Mouse (Mus musculus) CH12.LX (cell line): ENCODE data around the gene Ggact.

ENCODE experiments used
- CTCF ChIP-seq, 2 experiments: IDR thresholded peaks in 1 of 2; conservative IDR thresholded peaks in 1 of 2; 2 replicates each; pipeline ENCODE4 v1.5.1; 2011 to 2012; ENCODE audit warnings: low read depth in 2 of 2, low read length in 2 of 2, improper control_type of control experiment in 1 of 2, inconsistent platforms in 1 of 2, mild to moderate bottlenecking in 1 of 2, moderate library complexity in 1 of 2
- EP300 ChIP-seq: IDR thresholded peaks from 2 replicates; pipeline ENCODE4 v1.6.1; 2011; ENCODE audit warnings: low read length, improper control_type of control experiment
- PAX5 ChIP-seq: IDR thresholded peaks from 2 replicates; pipeline ENCODE4 v1.6.1; 2012; ENCODE audit warnings: low read length, inconsistent platforms, mixed read lengths
- POLR2A ChIP-seq: IDR thresholded peaks from 2 replicates; pipeline ENCODE4 v1.6.1; 2011; ENCODE audit warnings: low read depth, mild to moderate bottlenecking, improper control_type of control experiment, low read length
- POLR2AphosphoS2 ChIP-seq: IDR thresholded peaks from 2 replicates; pipeline ENCODE4 v1.6.1; 2011; ENCODE audit warnings: low read depth, low read length, improper control_type of control experiment
- ZC3H11A ChIP-seq: IDR thresholded peaks from 2 replicates; pipeline ENCODE4 v1.6.1; 2012; ENCODE audit warnings: low read depth, mild to moderate bottlenecking, inconsistent platforms, low read length, improper control_type of control experiment

DNA sequence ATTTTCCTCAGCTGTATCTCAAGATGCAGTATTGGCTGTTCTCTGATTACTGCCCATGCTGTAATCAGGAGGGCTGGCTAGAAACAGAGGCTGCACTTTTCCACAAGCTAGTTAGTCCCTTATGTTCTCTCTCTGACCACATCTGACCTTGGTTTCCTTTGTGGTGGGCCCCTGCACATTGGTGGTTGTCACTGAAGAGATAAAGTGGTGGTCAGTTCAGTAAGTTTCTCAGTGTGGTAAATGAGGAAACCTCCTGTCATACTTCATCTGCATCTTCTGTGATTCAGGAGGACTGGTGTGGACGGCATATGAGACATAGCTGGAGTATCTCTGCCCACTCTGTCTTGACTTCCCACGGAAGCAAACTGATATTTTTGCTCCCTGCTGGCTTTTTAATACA, 125.4 kb downstream of the Ggact start:
- TF ChIP-seq POLR2A (no peak), CTCF (conservative IDR thresholded peaks at IDR 0.05 in 1 of 2, IDR thresholded peaks at IDR 0.05 in 1 of 2; ENCODE audit: low read depth in 2 of 2, low read length in 2 of 2) (no peak), EP300 (no peak), ZC3H11A (no peak), PAX5 (no peak), POLR2AphosphoS2 (no peak)
